Mouse (Mus musculus) MEL (cell line): ENCODE measurements around the gene Col4a3bp. TPM values are rescaled to one million over a fixed set of nuclear protein-coding genes. Genes with fewer than 3 reads are reported as not detected.
"Not testable (repeated sequence)": the region's sequence is repeated elsewhere in the genome, so short reads cannot be mapped to it uniquely, and the experiment has no call there.

Experiments
- DNase-seq: peaks from one replicate; pipeline ENCODE4 v3.0.0; 2011; ENCODE audit warnings: low read depth, low spot score
- H3K27ac ChIP-seq: 2 replicates; pipeline ENCODE4 v1.5.1; 2012; ENCODE audit warnings: low read depth, mild to moderate bottlenecking, control low read depth, low read length, moderate library complexity; ENCODE audit not compliant: control insufficient read depth
- H3K27me3 ChIP-seq, 2 experiments: fragments of 150-350 bp in 1 of 2; sonication (generic) in 1 of 2; 2 replicates each; pipeline ENCODE4 v1.6.1; 2012; ENCODE audit warnings: low read length in 2 of 2, mild to moderate bottlenecking in 2 of 2, improper control_type of control experiment in 1 of 2, moderate library complexity in 1 of 2; ENCODE audit not compliant: insufficient read depth in 2 of 2, control insufficient read depth in 1 of 2
- H3K36me3 ChIP-seq, 2 experiments: 2 replicates each; pipeline ENCODE4 v1.6.1; 2012 to 2014; ENCODE audit warnings: low read length in 2 of 2, improper control_type of control experiment in 1 of 2, inconsistent platforms in 1 of 2, mild to moderate bottlenecking in 1 of 2; ENCODE audit not compliant: insufficient read depth in 2 of 2, control insufficient read depth in 1 of 2
- H3K4me1 ChIP-seq, 2 experiments: fragments of 150-350 bp in 1 of 2; sonication (generic) in 1 of 2; 2 replicates each; pipeline ENCODE4 v1.6.1; 2012; ENCODE audit warnings: low read length in 2 of 2, improper control_type of control experiment in 1 of 2, mild to moderate bottlenecking in 1 of 2; ENCODE audit not compliant: insufficient read depth in 2 of 2, control insufficient read depth in 1 of 2
- H3K4me3 ChIP-seq, 2 experiments: fragments of 150-350 bp in 1 of 2; sonication (generic) in 1 of 2; 2 replicates each; pipeline ENCODE4 v1.5.1; 2012; ENCODE audit warnings: low read depth in 2 of 2, low read length in 2 of 2, mild to moderate bottlenecking in 2 of 2, moderate library complexity in 2 of 2, control low read depth in 1 of 2, improper control_type of control experiment in 1 of 2; ENCODE audit not compliant: control insufficient read depth in 1 of 2, insufficient read depth in 1 of 2
- H3K79me2 ChIP-seq: 2 replicates; pipeline ENCODE4 v1.6.1; 2012; ENCODE audit warnings: mild to moderate bottlenecking, low read length, moderate library complexity; ENCODE audit not compliant: control insufficient read depth, poor library complexity, insufficient read depth
- H3K9ac ChIP-seq: 2 replicates; pipeline ENCODE4 v1.6.1; 2012; ENCODE audit warnings: low read depth, mild to moderate bottlenecking, control low read depth, low read length, moderate library complexity; ENCODE audit not compliant: control insufficient read depth, poor library complexity, severe bottlenecking
- H3K9me3 ChIP-seq: fragments of 150-350 bp; sonication (generic); replicated peaks from 2 replicates; pipeline ENCODE4 v1.6.1; 2012; ENCODE audit warnings: mild to moderate bottlenecking, low read length, improper control_type of control experiment, moderate library complexity; ENCODE audit not compliant: insufficient read depth
- BHLHE40 ChIP-seq: IDR thresholded peaks from 2 replicates; pipeline ENCODE4 v1.6.1; 2012; ENCODE audit warnings: low read depth, mild to moderate bottlenecking, inconsistent platforms, low read length, improper control_type of control experiment, borderline replicate concordance
- CTCF ChIP-seq, 3 experiments: IDR thresholded peaks in 2 of 3; conservative IDR thresholded peaks in 1 of 3; 2 replicates each; pipeline ENCODE4 v1.5.1; 2011 to 2012; ENCODE audit warnings: low read length in 3 of 3, low read depth in 2 of 3, mild to moderate bottlenecking in 2 of 3, improper control_type of control experiment in 1 of 3, inconsistent platforms in 1 of 3, mixed read lengths in 1 of 3, moderate library complexity in 1 of 3; ENCODE audit not compliant: control insufficient read depth in 1 of 3, insufficient read depth in 1 of 3, poor library complexity in 1 of 3, severe bottlenecking in 1 of 3
- E2F4 ChIP-seq: IDR thresholded peaks from 2 replicates; pipeline ENCODE4 v1.6.1; 2011; ENCODE audit warnings: low read depth, low read length, improper control_type of control experiment, borderline replicate concordance
- GABPA ChIP-seq: IDR thresholded peaks from 2 replicates; pipeline ENCODE4 v1.6.1; 2012; ENCODE audit warnings: low read depth, mild to moderate bottlenecking, inconsistent platforms, low read length, improper control_type of control experiment, moderate library complexity
- GATA1 ChIP-seq: IDR thresholded peaks from 2 replicates; pipeline ENCODE4 v1.6.1; 2011; ENCODE audit warnings: low read depth, low read length, improper control_type of control experiment
- KAT2A ChIP-seq: conservative IDR thresholded peaks from 2 replicates; pipeline ENCODE4 v1.6.1; 2012; ENCODE audit warnings: low read depth, low read length, improper control_type of control experiment, inconsistent platforms
- MAX ChIP-seq: IDR thresholded peaks from 2 replicates; pipeline ENCODE4 v1.6.1; 2011; ENCODE audit warnings: low read length, improper control_type of control experiment
- MAZ ChIP-seq: IDR thresholded peaks from 2 replicates; pipeline ENCODE4 v1.6.1; 2012; ENCODE audit warnings: low read depth, mild to moderate bottlenecking, inconsistent platforms, low read length, improper control_type of control experiment
- MEF2A ChIP-seq: IDR thresholded peaks from 2 replicates; pipeline ENCODE4 v1.6.1; 2014; ENCODE audit warnings: low read depth, mild to moderate bottlenecking, inconsistent platforms, low read length, improper control_type of control experiment; ENCODE audit not compliant: poor library complexity, insufficient replicate concordance, severe bottlenecking; ENCODE audit errors: extremely low read depth
- MYB ChIP-seq: IDR thresholded peaks from 2 replicates; pipeline ENCODE4 v1.6.1; 2011; ENCODE audit warnings: mild to moderate bottlenecking, low read depth, low read length, improper control_type of control experiment
- MYC ChIP-seq: IDR thresholded peaks from 2 replicates; pipeline ENCODE4 v1.6.1; 2011; ENCODE audit warnings: low read depth, mild to moderate bottlenecking, low read length, improper control_type of control experiment, moderate library complexity
- NELFE ChIP-seq: IDR thresholded peaks from 2 replicates; pipeline ENCODE4 v1.6.1; 2011; ENCODE audit warnings: low read depth, low read length, improper control_type of control experiment
- NRF1 ChIP-seq: IDR thresholded peaks from 2 replicates; pipeline ENCODE4 v1.6.1; 2014; ENCODE audit warnings: low read depth, mild to moderate bottlenecking, inconsistent platforms, low read length, improper control_type of control experiment, moderate library complexity; ENCODE audit not compliant: poor library complexity, insufficient read depth, severe bottlenecking
- POLR2A ChIP-seq, 2 experiments: IDR thresholded peaks; 2 replicates each; pipeline ENCODE4 v1.6.1; 2011 to 2012; ENCODE audit warnings: low read length in 2 of 2, mild to moderate bottlenecking in 2 of 2, control low read depth in 1 of 2, improper control_type of control experiment in 1 of 2, low read depth in 1 of 2, moderate library complexity in 1 of 2; ENCODE audit not compliant: control insufficient read depth in 1 of 2, insufficient read depth in 1 of 2, poor library complexity in 1 of 2
- POLR2AphosphoS2 ChIP-seq: IDR thresholded peaks from 2 replicates; pipeline ENCODE4 v1.6.1; 2011; ENCODE audit warnings: low read length, improper control_type of control experiment
- RAD21 ChIP-seq: IDR thresholded peaks from 2 replicates; pipeline ENCODE4 v1.6.1; 2011; ENCODE audit warnings: mild to moderate bottlenecking, low read depth, low read length, improper control_type of control experiment
- SIN3A ChIP-seq: IDR thresholded peaks from 2 replicates; pipeline ENCODE4 v1.6.1; 2012; ENCODE audit warnings: low read length, improper control_type of control experiment, inconsistent platforms
- TBP ChIP-seq: IDR thresholded peaks from 2 replicates; pipeline ENCODE4 v1.8.0; 2011; ENCODE audit warnings: low read depth, low read length, improper control_type of control experiment
- TCF12 ChIP-seq: IDR thresholded peaks from 2 replicates; pipeline ENCODE4 v1.6.1; 2014; ENCODE audit warnings: low read depth, mild to moderate bottlenecking, inconsistent platforms, low read length, improper control_type of control experiment, moderate library complexity
- USF1 ChIP-seq: IDR thresholded peaks from 2 replicates; pipeline ENCODE4 v1.6.1; 2014; ENCODE audit warnings: low read depth, mild to moderate bottlenecking, inconsistent platforms, low read length, improper control_type of control experiment, moderate library complexity
- USF2 ChIP-seq, 2 experiments: IDR thresholded peaks; 2 replicates each; pipeline ENCODE4 v1.6.1; 2011 to 2012; ENCODE audit warnings: improper control_type of control experiment in 2 of 2, low read length in 2 of 2, borderline replicate concordance in 1 of 2, inconsistent platforms in 1 of 2, low read depth in 1 of 2, mild to moderate bottlenecking in 1 of 2; ENCODE audit not compliant: insufficient read depth in 1 of 2
- ZMIZ1 ChIP-seq: IDR thresholded peaks from 2 replicates; pipeline ENCODE4 v1.6.1; 2012; ENCODE audit warnings: low read depth, mild to moderate bottlenecking, inconsistent platforms, low read length, improper control_type of control experiment, moderate library complexity
- ZNF384 ChIP-seq: IDR thresholded peaks from 2 replicates; pipeline ENCODE4 v1.6.1; 2012; ENCODE audit warnings: low read depth, mild to moderate bottlenecking, inconsistent platforms, low read length, improper control_type of control experiment
- polyA plus RNA-seq, 2 experiments: library from polyadenylated mRNA; stranded (reverse) in 1 of 2; unstranded in 1 of 2; fragments of >175 nt in 1 of 2; fragments of >200 nt in 1 of 2; gene quantifications; 2 replicates each; pipeline versions ENCODE4 v1.2.1 to v1.2.4; 2012; ENCODE audit warnings: low replicate concordance in 2 of 2, low read depth in 1 of 2; ENCODE audit not compliant: insufficient read length in 2 of 2, insufficient read depth in 1 of 2, missing spikeins in 1 of 2
- total RNA-seq: library from RNA; depleted of rRNA; stranded (reverse); fragments of 300-350 nt; gene quantifications from 2 replicates; pipeline ENCODE4 v1.2.3, GENCODE M21; 2012

Gene Col4a3bp
- total and polyA plus RNA-seq, 3 experiments: 8.9 to 12.1 TPM; not detected in 1

GRCm38 (mm10) chr13:96660095-96660860 lies 117.9 kb downstream of the Col4a3bp start:
- no peak for TF ChIP-seq E2F4
- no peak for TF ChIP-seq POLR2A (IDR thresholded peaks at IDR 0.05; ENCODE audit: control insufficient read depth in 1 of 2, insufficient read depth in 1 of 2, low read depth in 1 of 2, low read length in 2 of 2, poor library complexity in 1 of 2)
- TF ChIP-seq MYB: no peak
- no peak for TF ChIP-seq MAZ
- no peak for TF ChIP-seq ZMIZ1
- no peak for TF ChIP-seq TCF12
- no peak for TF ChIP-seq GATA1
- TF ChIP-seq KAT2A: no peak
- TF ChIP-seq MYC: no peak
- TF ChIP-seq CTCF (IDR thresholded peaks at IDR 0.05 in 2 of 3, conservative IDR thresholded peaks at IDR 0.05 in 1 of 3; ENCODE audit: control insufficient read depth in 1 of 3, insufficient read depth in 1 of 3, low read depth in 2 of 3, low read length in 3 of 3, poor library complexity in 1 of 3, severe bottlenecking in 1 of 3): no peak
- TF ChIP-seq TBP: no peak
- TF ChIP-seq MAX: no peak
- no peak for TF ChIP-seq USF2 (IDR thresholded peaks at IDR 0.05; ENCODE audit: borderline replicate concordance in 1 of 2, insufficient read depth in 1 of 2, low read depth in 1 of 2, low read length in 2 of 2)
- no peaks in the 10 kb centered on the region for H3K79me2 ChIP-seq
- no peaks in the 10 kb centered on the region for H3K27me3 ChIP-seq
- no peak overlapping the region for H3K9ac ChIP-seq
- no peaks in the 10 kb centered on the region for H3K4me1 ChIP-seq
- H3K4me3 ChIP-seq: no peak overlapping the region
- H3K36me3 ChIP-seq: peaks cover 0 to 47% of the 10 kb centered on the region in 2 experiments; a peak in 2 of 4 replicates
- no peak overlapping the region for H3K27ac ChIP-seq
- no peak for DNase-seq
- H3K9me3 ChIP-seq: no peaks in the 10 kb centered on the region

GRCm38 (mm10) chr13:96663120-96663519 lies 120.7 kb downstream of the Col4a3bp start:
- H3K9me3 ChIP-seq, H3K27ac ChIP-seq, H3K9ac ChIP-seq, H3K4me3 ChIP-seq, H3K4me1 ChIP-seq, H3K27me3 ChIP-seq, H3K79me2 ChIP-seq, DNase-seq: not testable (repeated sequence)
- H3K36me3 ChIP-seq: peaks cover 5 to 38% of the 10 kb centered on the region in 2 experiments

DNA sequence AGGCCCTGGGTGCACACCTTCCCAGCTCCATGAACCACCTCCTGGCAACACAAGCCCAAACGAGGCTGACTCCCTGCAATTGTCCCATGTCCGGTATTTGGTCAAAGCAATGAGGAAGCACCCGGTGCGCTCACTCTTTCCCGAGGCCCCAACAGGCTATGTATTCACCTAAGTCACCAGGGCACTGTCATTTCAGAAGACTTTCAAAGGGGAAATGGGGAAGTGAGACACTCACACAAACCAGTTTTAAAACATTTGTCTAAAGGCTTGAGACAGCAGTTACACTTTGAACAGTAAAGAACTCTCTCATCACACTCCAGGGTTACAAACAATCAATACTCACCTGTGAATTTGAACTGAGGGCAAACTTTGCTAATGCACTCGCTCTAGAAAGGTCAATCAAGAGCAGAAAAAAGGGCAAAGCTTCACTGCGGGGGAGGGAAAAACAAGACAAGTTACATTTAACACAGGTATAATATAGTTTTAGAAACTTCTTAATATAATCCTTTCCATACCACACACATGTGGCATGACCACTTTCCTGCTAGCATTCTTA lies 122.1 kb downstream of the Col4a3bp start:
- Histone ChIP-seq H3K9me3 (no peaks in the 10 kb centered on the region), H3K4me3 (no peak overlapping the region), H3K9ac (no peak overlapping the region), H3K4me1 (peaks cover 4 to 9% of the 10 kb centered on the region in 2 experiments), H3K27ac (no peak overlapping the region), H3K79me2 (peaks cover 20% of the 10 kb centered on the region), H3K36me3 (peaks cover 19 to 36% of the 10 kb centered on the region in 2 experiments), H3K27me3 (no peaks in the 10 kb centered on the region)
- no peak for DNase-seq
- no peak for TF ChIP-seq USF2 (IDR thresholded peaks at IDR 0.05; ENCODE audit: borderline replicate concordance in 1 of 2, insufficient read depth in 1 of 2, low read depth in 1 of 2, low read length in 2 of 2)
- no peak for TF ChIP-seq MYC
- no peak for TF ChIP-seq NELFE
- no peak for TF ChIP-seq RAD21
- TF ChIP-seq MEF2A: no peak
- no peak for TF ChIP-seq MAZ
- no peak for TF ChIP-seq NRF1
- TF ChIP-seq BHLHE40: no peak
- TF ChIP-seq GATA1: no peak
- no peak for TF ChIP-seq GABPA
- TF ChIP-seq TBP: no peak
- TF ChIP-seq POLR2AphosphoS2: no peak
- no peak for TF ChIP-seq USF1
- TF ChIP-seq ZNF384: no peak
- TF ChIP-seq SIN3A: no peak
- TF ChIP-seq E2F4: no peak
